Mouse (Mus musculus): ENCODE measurements around the gene Gm10799.

Gene Gm10799

GRCm38 (mm10) chr2:104023096-104023495 lies 45.3 kb downstream of the Gm10799 start:
- no peak for DNase-seq (ENCODE audit: low read depth, low spot score)
